Mouse (Mus musculus) erythroblast, embryonic 14.5 days (primary cell): ENCODE results near the gene Otulinl.

Experiments used
- GATA1 ChIP-seq: IDR thresholded peaks from 2 replicates; pipeline ENCODE4 v1.6.1; 2012; ENCODE audit warnings: low read length, inconsistent platforms, mixed read lengths
- TAL1 ChIP-seq: IDR thresholded peaks from 3 replicates; pipeline ENCODE4 v1.6.1; 2012; ENCODE audit warnings: low read length, inconsistent platforms, mixed read lengths

DNA sequence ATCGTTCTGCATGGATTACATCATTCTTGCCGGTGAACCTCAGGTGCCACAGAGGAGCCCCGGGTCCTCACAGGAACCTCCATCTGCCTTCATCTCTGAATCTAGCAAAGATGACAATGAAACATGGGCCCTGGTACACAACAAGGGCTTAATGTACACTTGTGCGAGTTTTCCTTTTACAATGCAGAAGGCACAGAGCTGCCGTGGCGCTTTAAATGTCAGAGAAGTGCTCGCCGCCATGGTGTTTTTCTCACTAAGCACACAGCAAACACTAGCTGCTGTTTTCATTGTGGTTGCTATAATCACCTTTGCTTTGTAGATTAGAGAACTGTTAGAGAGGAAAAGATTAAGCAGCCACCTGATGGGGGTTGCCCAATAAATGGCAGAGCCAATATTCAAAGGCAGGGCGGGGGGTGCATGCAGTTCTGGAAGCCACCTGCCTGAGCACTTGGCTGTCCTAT lies 13.3 kb downstream of the Otulinl start:
- TF ChIP-seq GATA1 (no peak), TAL1 (no peak)
